Mouse (Mus musculus): ENCODE results near the gene Nexmif.
"Not testable (repeated sequence)": the region's sequence is repeated elsewhere in the genome, so short reads cannot be mapped to it uniquely, and the experiment has no call there.

The Nexmif gene

DNA sequence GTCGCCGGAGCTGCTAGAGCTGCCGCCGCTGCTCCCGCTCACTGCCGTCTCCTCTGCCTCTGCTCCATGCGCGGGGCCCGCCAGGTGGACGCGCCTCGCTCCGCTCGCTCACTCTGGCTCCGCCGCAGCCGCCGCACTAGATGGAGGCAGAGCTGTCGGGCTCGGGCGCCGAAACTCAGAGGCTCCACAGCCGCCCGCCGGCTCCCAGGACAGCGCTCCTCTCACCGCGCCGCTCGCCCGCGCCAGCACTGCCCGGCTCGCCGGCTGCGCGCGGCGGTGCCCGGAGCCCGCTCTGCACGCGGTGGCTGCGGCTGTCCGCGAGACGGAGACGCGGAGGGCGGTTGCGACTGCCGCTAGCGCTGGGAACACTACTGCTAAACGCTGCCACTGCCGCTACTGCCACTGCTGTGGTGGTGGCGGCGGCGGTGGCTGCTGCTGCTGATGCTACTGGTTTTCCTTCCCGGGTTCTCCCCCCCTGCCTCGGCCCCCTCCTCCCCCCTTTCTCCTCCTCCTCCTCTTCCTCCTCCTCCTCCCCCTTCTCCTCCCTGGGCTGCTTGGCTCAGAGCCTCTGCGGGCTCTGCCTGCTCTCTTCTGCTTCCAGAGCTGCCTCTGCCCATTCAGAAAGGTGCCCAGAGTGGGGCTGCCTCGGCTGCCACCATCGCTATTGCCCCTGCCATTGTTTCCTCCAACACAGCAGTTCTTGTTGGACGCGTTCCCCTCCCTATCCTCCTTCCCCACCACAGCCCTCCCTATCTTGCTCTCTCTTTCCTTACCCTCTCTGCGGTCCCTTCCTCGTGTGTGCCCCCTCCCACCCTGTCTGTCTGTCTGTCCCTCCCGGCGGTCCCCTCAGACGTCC, at the start of gene Nexmif:
Gene Nexmif, minus strand, starts transcription at position 450 of the 856 bp plus-strand sequence.
- DNase-seq = peak; percentile 54 to 57

DNA sequence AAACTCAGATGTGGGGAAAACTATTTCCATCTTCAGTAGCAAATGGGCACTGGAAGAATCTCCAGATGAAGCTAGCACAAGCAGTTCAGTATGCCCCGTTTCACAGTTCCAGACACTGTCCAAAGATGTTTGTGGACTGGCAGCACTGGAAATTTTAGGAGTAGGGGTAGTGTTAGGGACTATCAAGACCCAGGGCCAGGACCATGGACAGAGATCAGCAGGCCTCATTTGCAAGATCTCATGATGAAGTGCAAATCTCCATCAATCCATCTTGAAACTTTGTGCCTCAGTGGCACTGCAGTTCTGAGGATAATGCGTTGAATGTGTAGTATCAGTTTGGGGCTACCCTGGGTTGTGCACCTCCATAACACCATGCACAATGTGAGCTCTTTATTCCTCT, 7.7 kb upstream of the Nexmif start:
- DNase-seq = no peak

DNA sequence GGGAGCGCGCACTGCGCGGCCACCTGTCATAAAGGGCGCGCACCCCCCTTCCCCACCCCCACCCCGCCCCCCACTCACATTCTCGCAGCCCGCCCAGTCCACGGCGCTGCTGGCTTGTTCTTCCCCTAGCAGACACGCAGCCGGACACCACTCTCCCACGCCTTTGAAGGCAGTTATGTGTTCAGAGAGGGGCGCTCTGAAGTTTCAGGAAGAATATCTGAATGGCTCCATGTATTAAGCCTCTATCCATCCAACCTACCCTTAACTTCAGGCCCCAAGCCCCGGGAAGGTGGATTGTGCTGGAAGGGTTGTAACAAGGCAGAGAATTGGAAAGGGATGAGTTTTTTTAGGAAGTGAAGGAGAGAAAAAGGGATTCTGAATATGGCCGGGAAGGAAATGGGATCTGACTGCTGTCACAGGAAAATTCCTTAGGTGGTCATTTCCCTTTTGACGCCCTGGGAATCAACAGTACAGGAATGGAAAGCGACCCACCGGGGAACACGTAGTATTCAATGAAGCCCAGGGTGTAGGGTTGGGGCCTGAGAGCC, 681 bp upstream of the Nexmif start:
- no peak for DNase-seq

GRCm38 (mm10) chrX:104200388-104200735, 623 bp downstream of the Nexmif start:
- peak; percentile 57 to 74 for DNase-seq

- DNase-seq = peak; percentile 61 to 78
These were observed 1.2 kb downstream of the Nexmif start for GRCm38 (mm10) chrX:104199611-104200387.

DNA sequence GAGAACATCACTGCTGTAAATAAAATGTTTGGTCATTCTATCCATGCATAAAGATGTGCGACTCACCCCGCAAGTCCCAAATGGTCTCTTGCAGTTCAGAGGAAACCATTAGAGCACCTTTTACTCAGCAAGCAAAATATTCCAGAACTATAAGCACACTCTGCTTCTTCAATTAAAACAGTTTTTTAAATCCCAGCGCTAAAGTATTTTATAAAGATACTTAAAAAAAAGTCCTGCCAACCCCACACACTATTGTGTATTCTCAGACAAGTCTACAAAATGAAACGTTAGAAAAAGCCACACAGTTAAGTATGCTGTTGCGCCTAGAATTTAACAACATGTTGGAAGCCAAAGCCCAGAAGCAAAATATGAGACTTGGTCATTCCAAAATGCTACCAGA, 1.9 kb downstream of the Nexmif start:
- DNase-seq = no peak

GRCm38 (mm10) chrX:104196561-104196960, 4.4 kb downstream of the Nexmif start:
- no peak for DNase-seq

- DNase-seq = peak; percentile 65 to 75
These were observed 21.7 kb downstream of the Nexmif start for GRCm38 (mm10) chrX:104179257-104179656.

DNA sequence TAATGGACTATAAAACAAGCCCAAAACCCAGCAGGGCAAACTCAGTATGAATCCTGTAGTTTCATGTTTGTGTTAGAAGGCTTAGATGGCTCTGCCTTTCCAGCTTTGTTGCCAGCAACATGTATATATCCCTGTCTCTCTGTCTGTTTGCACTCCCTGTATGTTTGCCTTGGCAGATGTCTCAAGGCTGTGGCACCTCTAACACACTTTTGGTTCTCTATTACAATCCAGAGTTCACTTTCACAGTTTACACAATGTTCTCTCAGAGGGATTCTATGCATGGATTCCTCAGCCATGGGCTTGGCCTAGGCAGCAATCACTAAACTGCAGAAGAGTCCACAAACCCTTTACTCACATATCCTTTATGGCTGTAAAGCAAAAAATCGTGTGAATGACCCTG, 50.9 kb downstream of the Nexmif start:
- no peak for DNase-seq

- not testable (repeated sequence) for DNase-seq
These were observed 85.7 kb downstream of the Nexmif start for GRCm38 (mm10) chrX:104115266-104115665.

DNA sequence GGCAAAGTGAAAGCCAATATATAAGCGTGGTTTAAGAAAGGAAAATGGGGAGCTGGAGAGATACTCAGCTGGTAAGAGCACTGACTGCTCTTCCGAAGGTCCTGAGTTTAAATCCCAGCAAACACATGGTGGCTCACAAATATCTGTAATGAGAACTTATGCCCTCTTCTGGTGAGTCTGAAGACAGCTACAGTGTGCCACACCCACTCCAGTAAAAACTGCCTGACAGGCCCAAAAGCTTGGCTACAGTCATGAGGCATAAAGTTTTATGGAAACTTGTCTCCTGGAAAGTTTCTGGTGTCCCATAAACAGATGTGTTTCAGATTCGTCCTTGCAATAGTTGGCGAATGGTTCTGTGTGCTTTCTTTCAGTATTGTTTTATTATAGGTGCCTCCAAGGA, 86.4 kb downstream of the Nexmif start:
- DNase-seq = no peak

DNA sequence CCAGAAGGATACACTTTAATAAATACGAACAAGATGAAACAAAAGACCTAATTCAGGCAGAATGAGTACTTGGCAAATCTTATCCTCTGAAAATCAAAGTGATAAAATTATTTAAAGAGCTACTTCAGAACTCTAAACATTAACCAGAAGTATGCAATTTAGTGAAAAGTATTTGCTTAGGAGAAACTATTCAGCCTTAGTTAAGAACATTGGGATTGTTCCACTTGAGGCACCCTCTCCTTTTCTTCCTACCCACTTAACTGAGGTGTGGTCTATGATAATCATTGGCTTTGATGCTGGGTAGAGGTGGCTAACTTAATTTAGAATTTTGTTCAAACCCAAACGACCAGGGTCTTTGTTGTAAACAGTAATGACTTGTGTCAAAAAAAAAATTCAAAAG, 146.1 kb downstream of the Nexmif start:
- no peak for DNase-seq

- no peak for DNase-seq
These were observed 160.7 kb downstream of the Nexmif start for GRCm38 (mm10) chrX:104040276-104040675.

- no peak for DNase-seq
These were observed 167.1 kb downstream of the Nexmif start for GRCm38 (mm10) chrX:104033843-104034242.

DNA sequence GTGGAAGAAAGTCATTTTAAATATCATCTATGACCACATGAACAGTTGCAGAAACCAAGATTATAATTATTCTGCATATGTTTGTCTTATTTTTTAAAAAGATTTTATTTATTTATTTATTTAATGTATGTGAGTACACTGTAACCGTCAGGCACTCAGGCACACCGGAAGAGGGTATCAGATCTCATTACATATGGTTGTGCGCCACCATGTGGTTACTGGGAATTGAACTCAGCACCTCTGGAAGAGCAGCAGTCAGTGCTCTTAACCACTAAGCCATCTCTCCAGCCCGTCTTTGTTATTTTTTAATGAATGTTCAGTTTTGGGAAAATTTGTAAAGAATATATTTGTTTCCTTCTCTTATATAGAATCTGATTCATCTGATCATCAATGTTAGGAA, 168.2 kb downstream of the Nexmif start:
- peak in 1 of 2 experiments; percentile 1 for DNase-seq
